Mouse (Mus musculus) cerebellum, adult 11-12 months (tissue): ENCODE results near the gene Nsun3.
"Not testable (repeated sequence)": the region's sequence is repeated elsewhere in the genome, so short reads cannot be mapped to it uniquely, and the experiment has no call there.

Experiments used
- DNase-seq: peaks from one replicate; pipeline ENCODE4 v3.0.0; 2022

Nsun3 gene

DNA sequence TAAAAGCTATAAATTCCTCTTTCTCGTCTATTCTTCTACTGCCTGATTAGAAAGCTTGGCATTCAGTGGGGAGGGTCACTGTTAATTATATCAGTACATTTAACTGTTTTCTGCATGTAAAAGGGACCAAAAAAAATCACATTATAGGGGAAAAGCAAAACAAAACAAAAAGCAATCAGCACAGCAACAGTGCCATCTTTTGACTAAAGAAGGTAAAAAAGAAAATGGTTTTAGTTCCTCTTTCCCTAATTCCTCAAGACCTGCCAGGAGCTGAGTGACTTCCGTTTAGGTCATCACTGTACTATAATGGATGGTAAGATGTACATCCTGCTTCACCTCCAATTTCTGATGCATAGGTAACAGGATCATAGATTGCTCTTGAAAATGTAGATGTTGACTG lies 40.7 kb downstream of the Nsun3 start:
- DNase-seq = no peak

DNA sequence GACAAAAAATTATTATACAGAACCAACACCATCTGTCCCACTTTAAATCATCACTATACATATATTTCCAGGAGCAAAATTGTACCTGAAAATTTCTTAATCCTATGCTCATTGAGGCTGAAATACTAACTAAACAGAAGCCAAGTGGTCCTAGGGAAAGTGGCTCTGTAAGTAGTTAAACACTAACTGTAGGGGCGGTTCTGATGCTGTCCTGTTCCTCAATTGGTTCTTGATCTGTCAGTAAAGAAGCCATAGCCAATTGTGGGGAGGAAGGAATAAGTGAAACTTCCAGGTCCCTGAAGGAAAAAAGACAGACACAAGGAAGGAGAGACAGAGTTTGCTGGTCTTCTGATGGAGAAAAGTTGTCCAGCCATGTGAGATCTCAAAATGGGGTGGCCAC lies 52.3 kb downstream of the Nsun3 start:
- no peak for DNase-seq

DNA sequence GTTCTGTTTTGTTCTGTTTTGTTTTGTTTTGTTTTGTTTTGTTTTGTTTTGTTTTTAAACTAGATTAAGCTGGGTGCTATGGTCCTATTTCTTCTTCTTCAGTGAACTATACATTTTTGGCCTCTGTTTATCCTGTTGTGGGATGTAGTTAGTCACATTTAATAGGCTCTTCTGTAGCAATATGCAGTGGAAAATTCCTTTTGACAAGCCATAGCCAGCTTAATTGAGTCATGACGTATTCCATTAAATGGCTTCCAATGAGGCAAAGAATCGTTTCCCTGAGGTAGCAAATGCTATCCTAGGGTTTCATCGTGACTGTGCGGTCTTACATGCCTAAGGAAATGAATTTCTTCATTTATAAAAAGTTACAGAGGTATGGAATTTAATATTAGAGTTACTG lies 56.3 kb downstream of the Nsun3 start:
- no peak for DNase-seq

DNA sequence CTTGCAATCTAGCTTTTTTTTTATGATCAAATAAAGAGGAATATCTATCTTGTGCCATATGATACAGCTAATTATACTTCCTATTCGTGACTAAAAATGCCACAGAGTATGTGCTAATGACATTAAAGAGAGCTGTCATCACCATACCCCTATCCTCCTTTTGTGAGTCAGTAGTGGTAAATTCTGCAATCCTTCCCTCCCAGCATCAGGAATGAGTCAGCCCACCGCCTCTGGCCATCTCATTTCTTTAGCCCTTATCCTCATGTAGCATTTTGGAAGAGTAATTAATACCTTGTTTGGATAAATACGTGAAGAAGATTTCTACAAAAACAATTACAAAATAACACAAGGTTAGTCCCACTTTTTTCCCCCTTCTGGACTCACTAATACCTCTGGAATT lies 56.8 kb downstream of the Nsun3 start:
- no peak for DNase-seq

DNA sequence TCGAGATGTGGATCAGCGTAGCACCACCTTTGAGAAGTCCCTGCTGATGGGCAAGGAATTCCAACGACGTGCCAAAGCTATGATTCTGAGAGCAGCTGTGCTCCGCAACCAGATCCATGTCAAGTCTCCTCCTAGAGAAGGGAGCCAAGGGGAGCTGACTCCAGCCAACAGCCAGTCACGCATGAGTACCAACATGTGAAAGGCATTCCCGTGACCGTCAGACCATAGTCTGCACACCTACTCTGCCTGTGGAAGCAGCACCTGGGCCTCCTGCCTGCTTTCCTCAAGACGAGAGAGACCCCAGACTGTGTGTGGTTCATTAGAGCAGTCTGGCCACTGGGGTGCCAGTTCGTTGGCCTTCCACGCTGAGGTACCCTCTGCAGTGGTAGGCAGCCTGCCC lies 68.4 kb downstream of the Nsun3 start:
- not testable (repeated sequence) for DNase-seq

DNA sequence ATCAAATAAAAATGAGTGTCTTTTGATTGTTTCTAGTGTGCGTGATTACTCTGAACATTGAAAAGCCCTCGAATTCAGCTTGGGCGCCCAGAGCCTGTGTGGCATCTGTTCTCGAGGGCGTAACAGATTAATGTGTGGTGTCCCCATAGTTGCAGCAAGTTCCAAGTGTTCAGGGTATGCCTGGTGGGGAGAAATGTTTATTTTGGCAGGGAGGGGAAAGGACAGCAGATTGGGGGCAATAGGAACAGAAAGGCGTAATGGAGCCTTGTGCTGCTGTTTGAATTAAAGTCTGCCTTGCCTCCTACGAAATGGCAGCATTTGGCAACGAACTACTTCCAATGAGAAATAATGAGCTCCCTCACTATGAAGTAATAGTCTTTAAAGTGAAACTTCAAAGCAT lies 96.2 kb downstream of the Nsun3 start:
- DNase-seq = no peak

DNA sequence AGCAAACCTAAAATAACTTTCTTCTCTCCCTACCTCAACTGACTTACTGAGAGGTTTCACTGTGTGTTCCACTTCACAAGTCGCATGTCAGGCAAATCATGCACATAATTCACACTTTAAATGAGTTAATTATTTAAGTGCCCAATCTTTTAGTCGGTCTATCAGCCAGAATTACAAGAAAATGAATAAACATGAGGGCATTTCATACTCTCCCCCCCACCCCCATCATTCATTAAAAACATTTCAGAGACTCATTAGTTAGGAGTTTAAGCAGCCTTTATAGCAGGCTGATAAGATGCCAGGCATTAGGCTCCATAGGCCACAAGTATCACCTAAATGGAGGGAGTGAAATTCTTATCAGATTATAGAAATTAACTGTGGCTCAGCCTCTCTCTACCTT lies 100.5 kb downstream of the Nsun3 start:
- DNase-seq = no peak

DNA sequence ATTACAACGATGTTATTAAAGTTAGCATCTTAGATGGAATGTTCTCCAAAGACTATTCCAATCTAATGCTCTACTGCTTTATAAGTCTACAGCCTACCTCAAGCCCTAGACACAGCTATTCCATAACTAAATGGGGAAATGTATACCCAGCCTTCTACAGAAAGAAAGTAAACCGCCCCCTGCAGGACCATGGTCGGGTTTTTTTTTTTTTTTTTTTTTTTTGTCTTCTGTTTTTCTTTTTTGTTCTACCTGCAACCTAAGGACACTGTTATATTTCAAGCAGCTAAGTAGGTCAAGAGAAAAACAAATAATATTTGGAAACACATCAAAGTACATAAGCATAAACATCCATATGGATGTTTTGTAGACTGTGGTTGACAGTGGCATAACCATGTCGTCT lies 101.1 kb downstream of the Nsun3 start:
- no peak for DNase-seq
